Mouse (Mus musculus) NIH3T3 (cell line): ENCODE data around the gene 4930467E23Rik.
"Not testable (repeated sequence)": the region's sequence is repeated elsewhere in the genome, so short reads cannot be mapped to it uniquely, and the experiment has no call there.

Experiments
- DNase-seq: peaks from one replicate; pipeline ENCODE4 v3.0.0-alpha.2; 2012; ENCODE audit warnings: low read depth

The 4930467E23Rik gene

DNA sequence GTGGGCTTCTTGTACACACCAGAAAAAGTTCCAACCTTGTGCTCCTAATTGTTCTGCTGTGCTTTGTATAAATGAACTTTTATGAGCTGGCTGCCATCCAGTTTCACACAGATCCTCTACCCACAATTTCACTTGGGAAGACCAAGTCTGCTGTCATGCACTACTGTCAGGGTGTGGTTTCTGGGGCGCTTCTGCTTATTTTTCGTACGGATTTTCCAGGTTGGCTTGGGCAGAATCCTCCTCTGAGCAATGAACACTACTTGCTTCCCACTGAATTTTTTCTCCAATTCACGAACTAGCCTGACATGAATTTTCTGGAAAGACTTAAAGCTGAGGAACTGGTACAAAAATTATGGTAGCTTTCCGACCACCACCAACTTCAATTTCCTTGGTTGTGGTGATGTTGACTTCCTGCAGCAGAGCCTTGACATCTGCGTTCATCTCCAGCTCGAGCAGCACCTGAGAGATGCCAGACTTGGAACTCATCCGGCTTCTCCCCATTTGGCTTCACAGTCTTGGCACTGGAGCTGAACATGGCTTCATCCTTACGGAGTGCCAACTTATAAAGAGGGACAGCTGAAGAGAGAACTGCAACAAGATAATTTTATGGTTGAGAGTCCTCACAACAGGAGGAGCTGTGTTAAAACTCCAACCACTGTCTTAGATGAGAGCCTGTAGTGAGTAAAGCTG lies 18.1 kb upstream of the 4930467E23Rik start:
- DNase-seq = not testable (repeated sequence)

DNA sequence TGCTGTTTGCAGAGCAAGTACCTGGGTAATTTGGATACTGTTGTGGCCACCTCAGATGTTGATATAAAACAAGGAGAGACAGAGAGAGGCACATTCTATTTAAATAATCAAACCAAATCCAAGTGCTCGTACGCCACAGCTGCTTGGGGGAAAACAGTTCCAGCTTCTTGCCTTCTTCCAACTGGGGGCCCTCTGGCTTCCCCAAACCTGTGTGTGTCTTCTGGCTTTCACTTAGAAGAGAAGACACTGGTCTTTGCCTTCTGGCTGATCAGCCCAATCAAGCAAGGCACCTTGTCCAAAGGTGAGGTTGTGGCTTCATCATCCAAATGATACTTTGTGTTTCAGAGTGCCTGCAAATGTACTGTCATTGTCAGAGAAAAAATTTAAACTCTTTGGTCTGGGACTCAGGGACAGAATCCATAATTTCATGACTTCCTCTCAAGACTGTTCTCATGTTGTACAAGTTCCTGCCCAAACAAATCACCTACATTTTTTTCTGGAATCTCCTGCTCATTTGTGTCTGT lies 17.1 kb upstream of the 4930467E23Rik start:
- not testable (repeated sequence) for DNase-seq

DNA sequence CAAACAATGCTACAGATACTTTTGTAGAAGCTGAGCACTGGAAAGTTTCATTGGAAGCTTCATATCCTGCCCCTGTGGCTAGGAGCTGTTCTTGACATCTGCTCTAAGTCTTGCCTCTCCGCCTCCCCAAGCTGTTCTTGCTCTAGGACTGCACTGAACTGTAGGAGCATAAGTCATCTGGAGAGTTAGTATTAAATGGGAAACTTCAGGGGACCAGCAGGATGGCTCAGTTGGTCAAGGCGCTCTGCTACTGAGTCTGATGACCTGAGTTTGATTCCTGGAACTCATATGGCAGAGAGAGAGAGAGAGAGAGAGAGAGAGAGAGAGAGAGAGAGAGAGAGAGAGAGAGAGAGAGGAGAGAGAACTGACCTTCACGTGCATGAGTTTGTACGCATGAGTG lies 16.6 kb upstream of the 4930467E23Rik start:
- DNase-seq = not testable (repeated sequence)

DNA sequence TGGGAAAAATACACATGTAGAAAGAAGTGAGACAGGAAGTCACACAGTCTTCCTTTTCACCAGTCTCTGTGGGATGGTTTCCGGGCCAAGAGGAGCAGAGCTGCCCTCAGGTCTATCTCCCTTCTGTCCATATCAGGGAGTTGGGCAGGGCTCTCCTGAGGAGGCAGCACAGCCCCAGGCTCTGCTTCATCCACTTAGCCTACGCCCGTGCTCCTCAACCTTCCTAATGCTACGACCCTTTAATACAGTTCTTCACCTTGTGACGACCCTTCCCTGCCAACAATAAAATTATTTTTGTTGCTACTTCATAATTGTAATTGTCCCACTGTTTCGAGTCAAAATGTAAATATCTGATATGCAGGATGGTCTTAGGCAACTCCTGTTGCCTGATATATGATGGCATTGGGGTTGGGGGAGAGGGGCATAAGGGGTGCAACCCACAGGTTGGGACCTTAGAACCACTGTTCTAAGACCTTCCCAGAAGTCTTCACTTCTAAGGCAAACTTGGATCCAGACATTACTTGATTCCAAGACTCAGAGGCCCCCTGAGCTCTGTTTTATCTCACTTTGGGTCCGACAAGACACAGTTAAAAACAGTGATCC lies 16.0 kb upstream of the 4930467E23Rik start:
- DNase-seq = peak; percentile 19

DNA sequence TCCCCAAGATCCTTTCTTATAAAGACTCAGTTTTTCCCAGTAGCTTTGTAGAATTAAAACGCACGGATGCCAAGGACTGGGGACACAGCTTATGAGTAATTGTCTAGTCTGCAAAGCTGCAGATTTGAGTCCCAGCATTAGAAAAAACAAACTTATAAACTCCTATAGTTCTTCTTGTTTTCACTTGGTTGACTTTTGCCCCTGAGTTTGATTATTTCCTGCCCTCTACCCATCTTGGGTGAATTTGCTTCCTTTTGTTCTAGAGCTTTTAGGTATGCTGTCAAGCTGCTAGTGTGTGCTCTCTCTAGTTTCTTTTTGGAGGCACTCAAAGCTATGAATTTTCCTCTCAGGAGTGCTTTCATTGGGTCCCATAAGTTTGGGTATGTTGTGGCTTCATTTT lies 14.9 kb upstream of the 4930467E23Rik start:
- not testable (repeated sequence) for DNase-seq

DNA sequence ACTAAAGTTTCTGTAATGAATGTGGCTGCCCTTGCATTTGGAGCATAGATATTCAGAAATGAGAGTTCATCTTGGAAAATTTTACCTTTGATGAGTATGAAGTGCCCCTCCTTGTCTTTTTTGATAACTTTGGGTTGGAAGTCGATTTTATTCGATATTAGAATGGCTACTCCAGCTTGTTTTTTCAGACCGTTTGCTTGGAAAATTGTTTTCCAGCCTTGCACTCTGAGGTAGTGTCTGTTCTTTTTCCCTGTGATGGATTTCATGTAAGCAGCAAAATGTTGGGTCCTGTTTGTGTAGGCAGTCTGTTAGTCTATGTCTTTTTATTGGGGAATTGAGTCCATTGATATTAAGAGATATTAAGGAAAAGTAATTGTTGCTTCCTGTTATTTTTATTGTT lies 14.1 kb upstream of the 4930467E23Rik start:
- DNase-seq = not testable (repeated sequence)

DNA sequence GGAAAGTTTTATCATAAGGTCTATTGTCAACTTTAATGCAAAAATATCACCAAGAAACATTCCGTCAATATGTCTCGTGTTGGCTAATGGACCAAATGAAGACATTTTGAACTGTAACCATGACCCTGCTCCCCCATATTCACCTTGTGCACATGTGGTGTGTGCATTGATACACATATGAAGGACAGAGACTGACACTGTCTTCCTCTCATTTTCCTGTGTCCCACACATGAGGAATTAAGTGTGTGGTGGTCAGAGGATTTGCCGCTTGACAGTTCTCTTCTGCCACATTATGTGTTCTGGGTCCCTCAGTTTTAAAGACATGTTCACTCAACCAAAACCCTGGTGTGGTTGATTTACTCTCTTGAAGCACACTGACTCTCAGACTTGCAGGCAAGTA lies 11.5 kb upstream of the 4930467E23Rik start:
- peak; percentile 1 for DNase-seq

DNA sequence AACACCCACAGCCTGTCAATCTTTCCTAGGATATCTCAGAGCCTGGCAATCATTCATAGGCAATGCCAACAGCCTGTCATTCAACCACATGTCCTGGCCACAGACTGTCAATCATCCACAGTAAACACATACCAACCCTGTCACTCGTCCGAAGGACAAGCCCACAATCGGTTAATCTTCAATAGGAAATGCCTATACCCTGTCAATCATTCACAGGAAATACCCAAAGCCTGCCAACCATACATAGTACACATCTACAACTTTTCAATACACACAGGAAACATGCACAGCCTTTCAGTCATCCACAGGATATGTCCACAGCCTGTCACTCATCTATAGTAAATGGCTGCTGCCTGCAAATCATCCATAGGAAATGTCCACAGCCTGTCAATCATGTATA lies 9.9 kb upstream of the 4930467E23Rik start:
- DNase-seq = not testable (repeated sequence)

DNA sequence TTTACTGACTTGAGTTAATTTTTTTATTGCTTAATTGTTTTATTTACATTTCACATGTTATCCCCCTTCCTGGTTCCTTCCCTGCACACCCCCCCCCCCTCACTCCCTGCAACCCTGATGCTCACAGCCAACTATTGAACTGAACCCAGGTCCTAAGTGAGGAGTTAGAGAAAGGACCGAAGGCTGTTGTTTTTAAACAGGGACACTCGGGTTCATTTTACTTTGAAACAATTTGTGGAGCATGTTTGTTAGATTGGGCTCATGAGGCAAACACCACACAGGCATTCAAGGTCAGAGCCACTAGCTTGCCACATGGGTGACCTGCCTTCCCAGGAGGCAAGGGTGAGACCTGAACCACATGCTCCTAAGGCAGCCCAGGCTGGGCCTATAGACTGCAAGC lies 4.5 kb upstream of the 4930467E23Rik start:
- not testable (repeated sequence) for DNase-seq

DNA sequence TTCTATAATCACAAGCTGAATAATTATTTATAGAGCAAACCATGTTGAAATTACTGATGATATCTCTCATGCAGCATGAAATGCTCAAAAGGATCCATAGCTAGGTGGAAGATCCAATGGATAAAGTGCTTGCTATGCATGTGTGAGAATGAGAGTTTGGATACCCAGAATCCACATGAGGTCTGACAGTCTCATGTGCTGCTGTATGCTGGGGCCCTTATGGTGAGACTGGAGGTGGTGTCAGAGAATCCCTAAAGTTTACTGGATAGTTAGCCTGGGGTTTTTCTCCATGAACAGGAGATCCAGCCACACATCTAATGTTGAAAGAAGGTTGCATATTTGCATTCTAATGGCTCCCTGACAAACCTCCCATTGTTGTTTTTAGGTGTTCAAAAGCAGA lies 22.4 kb downstream of the 4930467E23Rik start:
- not testable (repeated sequence) for DNase-seq

DNA sequence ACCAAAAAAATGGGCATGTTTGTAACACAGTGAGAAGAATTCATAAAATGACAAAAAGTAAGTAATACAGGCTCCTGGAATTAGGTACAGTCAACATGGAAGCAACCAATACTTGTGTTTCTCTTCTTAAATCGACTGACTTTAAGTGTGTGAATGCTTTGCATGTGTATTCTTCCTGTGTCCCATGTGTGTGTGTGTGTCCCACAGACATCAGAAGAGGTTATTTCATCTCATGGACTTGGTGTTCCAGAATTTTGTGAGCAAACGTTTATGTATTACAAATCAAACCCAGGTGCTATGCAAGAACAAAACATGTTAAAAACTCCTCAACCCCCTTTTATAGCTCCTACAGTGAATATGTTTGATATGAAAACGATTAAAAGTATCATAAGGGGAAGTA lies 24.8 kb downstream of the 4930467E23Rik start:
- peak; percentile 1 for DNase-seq

DNA sequence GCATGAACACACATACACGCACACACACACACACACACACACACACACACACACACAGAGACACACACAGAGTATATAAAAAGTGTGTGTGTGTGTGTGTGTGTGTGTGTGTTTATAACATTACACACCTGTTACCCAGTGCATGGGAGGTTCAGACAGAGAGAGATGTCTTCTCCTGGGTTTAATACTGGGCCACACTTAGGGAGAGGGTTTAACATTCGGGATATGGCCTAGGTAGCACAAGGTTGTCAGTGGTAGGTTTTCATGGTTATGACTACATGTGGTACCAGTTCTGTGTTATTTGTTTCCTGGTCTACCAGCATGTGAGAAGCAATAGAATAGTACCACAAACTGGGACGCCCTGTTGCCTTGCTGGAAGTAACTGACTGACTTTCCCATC lies 25.6 kb downstream of the 4930467E23Rik start:
- DNase-seq = not testable (repeated sequence)

DNA sequence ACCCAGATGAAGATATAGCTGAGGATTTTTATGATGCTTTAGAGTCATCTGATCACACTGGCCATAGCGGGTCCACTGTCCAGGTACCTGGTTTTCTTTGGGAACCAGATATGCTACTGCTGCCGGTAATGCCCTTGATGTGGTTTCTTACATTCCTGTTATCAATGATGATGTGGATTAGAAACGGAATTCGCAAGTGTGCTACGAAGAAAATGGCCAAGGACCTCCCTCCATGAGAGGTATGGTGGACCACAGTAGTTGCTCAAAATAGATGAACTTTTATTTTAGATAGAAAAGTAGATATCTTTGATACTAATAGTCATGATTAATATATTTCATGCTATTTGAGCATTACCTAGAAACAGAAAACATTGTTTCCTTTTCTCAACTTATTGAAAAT lies 32.3 kb downstream of the 4930467E23Rik start:
- not testable (repeated sequence) for DNase-seq

DNA sequence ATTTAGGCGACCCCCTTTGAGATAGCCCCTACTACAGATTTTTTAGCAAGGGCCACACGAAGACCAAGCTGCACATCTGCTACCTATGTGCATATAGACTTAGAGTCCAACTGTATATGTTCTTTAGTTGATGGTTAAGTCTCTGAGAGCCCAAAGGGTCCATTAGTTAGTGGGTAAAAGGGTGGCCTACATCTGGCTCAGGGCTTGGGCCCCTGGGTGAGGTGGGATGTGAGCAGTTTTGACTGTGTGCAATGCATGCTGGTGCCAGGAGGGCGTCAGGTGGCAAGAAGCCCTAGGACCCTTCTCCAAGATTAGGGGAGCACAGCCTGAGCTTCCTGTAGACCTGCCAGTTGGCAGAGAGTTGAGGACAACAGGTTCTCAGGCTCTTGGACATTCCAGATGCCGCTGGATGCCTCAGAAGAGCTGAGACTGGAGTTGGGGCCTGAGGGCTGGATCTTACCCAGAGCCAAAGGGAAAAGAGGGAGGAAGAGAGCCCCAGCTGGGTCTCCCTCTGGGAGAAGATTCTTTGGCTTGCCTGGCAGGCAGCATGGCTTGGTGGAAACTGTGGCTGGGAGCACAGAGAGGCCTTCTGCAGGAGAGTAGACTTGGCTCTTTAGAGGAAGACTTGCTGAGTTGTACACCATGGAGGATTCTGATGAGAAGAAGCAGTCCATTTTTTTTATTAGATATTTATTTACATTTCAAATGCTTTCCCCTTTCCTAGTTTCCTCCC lies 33.6 kb downstream of the 4930467E23Rik start:
- DNase-seq = not testable (repeated sequence)

DNA sequence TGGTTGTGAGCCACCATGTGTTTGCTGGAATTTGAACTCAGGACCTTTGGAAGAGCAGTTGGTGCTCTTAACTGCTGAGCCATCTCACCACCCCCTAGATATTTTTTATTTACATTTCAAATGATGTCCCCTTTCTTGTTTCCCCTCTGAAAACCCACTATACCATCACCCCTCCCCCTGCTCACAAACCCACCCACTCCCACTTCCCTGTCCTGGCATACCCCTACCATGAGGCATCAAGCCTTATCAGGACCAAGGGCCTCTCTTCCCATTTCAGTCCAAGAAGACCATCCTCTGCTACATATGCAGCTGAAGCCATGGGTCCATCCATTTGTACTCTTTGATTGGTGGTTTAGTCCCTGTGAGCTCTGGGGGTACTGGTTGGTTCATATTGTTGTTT lies 36.2 kb downstream of the 4930467E23Rik start:
- DNase-seq = not testable (repeated sequence)

DNA sequence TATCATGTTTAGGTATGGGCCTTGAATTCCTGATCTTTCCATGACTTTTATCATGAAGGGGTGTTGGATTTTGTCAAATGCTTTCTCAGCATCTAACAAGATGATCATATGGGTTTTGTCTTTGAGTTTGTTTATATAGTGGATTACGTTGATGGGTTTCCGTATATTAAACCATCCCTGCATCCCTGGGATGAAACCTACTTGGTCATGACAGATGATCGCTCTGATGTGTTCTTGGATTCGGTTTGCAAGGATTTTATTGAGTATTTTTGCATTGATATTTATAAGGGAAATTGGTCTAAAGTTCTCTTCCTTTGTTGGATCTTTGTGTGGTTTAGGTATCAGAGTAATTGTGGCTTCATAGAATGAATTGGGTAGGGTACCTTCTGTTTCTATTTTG lies 44.1 kb downstream of the 4930467E23Rik start:
- DNase-seq = not testable (repeated sequence)

DNA sequence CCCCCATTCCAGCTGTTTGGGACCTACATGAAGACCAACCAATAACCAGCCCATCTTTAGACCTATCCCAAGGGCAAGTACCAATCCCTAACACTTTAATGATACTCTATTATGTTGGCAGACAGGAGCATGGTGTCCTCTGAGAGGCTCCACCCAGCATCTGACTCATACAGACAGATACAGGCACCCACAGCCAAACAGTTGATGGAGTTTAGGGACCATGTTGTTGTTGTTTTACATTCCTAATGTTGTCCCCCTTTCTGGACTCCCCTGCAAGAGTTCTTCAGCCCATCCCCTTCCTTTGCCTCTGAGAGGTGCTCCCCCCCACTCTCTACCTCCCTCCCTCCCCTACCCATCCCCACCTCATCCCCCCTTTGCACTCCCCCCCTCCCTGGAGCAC lies 46.9 kb downstream of the 4930467E23Rik start:
- DNase-seq = not testable (repeated sequence)

DNA sequence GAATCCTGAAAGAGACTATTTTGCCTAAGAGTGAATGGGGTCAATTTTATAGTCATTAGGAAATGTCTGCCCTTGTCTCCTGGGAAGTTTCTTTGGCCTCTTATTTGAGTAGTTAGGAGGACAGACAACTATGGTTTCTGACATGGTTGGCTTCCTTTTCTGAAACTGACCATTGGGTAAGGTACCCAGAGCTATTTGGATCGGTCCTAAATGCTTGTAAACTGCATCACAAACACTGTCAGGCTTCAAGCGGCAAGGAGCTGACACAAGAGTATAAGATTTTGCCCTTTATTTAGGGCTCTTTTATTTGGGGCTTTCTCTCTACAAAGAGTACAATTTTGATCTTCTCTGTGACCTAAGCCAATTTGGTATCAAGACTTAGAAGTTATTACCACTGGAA lies 48.1 kb downstream of the 4930467E23Rik start:
- DNase-seq = not testable (repeated sequence)

DNA sequence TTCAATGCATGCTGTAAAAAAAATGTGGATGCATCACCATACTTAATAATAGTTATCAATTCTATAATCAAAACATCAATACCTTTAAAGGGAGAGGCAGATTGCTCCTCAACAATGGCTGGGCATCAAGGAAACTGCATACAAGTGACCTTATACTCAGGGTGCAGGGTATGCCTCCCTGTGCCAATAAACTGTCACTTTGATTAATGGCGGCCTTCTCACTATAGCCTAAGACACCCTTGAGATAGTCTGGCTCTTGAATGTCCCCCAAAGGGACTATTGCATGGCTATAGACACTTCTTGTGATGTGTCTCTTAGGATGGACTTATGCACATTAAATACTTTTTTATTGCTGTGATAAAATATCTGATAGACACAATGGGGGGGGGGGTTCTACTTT lies 48.8 kb downstream of the 4930467E23Rik start:
- DNase-seq = not testable (repeated sequence)

DNA sequence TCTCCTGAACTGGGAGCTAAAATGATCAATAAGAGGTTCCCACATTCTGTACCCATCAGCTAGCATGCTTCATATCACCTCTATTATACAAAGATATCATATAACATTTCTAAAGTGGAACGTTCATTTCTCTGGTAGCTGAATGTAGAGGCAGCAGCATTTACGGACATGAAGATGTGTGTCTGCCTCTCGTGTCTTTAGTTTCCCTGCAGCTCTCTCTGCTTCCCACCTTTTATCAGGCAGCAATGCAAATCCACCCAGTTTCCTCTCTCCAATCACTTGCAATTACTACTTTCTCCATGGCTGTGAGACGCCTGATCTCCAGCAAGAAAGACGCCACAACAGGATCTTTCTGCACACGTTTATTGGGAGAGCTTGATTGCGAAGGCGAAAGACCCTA lies 49.5 kb downstream of the 4930467E23Rik start:
- not testable (repeated sequence) for DNase-seq

DNA sequence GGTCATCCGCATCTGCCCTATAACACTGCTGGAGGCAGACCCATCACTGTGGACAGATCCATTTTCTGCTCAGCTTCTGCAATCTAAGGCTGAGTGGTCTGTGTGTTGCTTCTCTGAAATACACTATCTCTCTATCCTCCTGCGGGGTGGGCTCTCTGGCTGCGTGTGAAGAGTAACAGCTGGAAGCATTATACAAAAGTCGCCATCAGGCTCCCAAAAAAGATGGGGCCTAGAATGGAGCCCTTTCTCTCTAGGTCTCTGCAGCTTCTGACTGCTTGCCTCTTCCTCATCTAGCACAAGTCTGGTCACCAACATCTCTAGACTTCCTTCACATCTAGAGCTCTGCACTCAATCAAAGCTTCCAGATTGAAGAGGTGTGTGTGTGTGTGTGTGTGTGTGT lies 50.8 kb downstream of the 4930467E23Rik start:
- not testable (repeated sequence) for DNase-seq

DNA sequence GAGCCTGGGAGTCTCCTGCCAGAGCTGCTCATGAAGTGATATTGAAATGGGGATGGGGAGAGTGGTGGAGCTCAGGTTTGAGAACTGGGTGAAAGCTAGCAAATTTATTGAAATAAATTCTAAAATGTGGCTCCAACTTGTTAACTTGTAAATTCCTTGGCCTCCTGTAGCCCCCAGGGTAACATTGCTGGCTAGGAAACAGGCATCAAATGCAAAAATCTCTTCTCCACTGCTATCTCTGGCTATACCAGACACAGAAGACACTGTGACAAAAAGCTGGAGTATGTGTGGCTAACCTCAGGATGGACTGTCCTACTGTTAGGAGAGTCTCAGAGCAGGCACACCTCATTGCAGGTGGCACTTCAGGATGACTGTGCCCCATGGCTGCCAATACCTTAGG lies 51.3 kb downstream of the 4930467E23Rik start:
- not testable (repeated sequence) for DNase-seq
